Mouse (Mus musculus) spleen, postnatal 14 days (tissue): ENCODE results near the gene Ctsz.
A peak's percentile ranks its signal among the peaks of the same experiment; 100 is the strongest.

Experiments used
- DNase-seq, 2 experiments: peaks; one replicate each; pipeline ENCODE4 v3.0.0; 2021 to 2022; ENCODE audit warnings: low spot score in 2 of 2

Gene Ctsz

GRCm38 (mm10) chr2:174438737-174439449 is at the start of gene Ctsz:
Gene Ctsz, minus strand, starts transcription at chr2:174439039.
- DNase-seq, result peak; percentile 64 to 69

GRCm38 (mm10) chr2:174487005-174487404 is 48.2 kb upstream of the Ctsz start:
- DNase-seq, result no peak

GRCm38 (mm10) chr2:174478746-174479145 is 39.9 kb upstream of the Ctsz start:
- DNase-seq, result no peak

GRCm38 (mm10) chr2:174477543-174478319 is 38.9 kb upstream of the Ctsz start:
- DNase-seq, result no peak

GRCm38 (mm10) chr2:174473550-174473927 is 34.7 kb upstream of the Ctsz start:
- DNase-seq, result no peak

- peak; percentile 100 for DNase-seq
Observed at GRCm38 (mm10) chr2:174472818-174473549, 34.1 kb upstream of the Ctsz start, which contains the start of gene Prelid3b. Gene Prelid3b, minus strand, starts transcription at chr2:174473081.

- no peak for DNase-seq
Observed at GRCm38 (mm10) chr2:174472407-174472806, 33.6 kb upstream of the Ctsz start.

DNA sequence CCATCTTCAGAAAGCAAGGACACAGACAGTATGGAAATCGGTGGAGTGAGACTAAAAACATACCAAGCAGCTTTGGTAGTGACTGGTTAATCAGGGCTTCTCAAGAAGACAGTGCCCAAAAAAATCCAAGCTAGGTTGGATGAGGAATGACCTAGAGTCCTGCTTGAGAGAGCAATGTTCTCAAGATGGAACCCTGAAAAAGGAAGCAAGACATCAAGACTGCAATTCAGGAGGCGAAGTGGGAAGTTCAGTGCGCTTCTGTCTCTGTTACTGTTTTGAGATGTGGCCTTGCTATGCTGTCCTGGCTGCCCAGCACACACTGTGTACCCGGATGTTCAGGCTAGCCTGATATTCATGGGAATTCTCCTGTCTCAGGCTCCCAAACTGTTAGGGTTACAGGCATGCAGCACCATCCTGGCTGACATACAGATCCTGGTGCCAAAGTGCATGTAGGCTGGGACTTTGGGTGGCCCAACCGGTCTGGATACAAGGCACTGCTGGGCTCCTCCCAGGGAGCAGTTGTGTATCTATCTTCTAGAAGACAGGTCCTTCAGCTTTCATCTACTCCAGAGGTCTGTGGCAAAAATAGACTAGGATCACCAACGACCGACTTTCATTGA is 32.1 kb upstream of the Ctsz start:
- DNase-seq, result no peak

DNA sequence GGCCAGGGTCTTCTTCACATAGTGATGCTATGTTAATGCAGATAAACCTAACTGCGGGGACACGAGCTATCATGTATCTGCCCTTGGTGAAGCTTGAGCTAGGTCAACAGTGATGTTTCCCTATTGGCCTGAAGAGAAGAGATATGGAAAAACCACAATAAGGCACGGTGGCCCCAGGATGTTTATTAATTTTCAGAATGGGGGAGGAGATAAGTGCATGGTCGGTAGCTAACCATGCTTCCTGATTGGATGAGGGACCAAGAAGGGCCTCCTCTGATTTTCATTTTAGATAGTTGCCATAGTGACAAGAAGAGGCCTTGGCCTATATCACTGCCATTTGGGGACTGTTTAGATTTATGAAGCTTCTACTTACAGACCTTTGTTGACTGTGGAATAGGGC is 31.5 kb upstream of the Ctsz start:
- DNase-seq, result no peak

DNA sequence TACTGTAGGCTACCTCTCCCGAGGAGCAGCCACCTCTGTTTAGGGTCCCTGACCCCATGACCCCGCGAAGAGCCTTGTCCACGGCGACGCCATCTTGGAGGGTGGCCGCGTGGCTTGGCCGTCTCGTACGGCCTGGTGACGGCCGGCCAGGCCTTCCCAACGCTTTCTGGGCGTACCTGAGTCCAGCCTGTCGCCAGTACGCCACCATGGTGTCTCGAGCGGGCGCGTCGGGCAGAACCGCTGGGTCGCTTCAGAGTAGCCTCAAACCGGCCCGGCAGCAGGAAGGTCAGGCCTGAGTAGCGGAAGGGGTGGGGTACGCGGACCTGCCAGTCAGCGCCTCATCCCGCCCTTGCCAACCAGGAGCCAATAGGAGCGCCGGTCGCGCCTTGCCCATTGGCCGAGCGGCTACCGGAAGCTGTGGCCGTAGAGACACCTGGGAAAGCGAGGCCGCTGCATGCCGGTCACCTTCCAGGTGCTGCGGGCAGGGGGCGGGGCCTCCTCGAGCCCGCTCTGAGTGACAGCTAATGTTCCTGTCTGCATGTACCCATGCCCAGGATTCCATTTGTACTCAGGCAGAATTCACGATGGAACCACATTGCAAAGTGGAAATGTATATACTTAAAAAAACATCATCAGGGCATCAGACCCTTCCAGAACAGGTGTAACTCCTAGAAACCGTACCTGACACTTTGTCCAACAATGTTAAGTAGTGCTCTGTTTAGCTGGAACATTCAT is 25.1 kb upstream of the Ctsz start, which contains the start of gene Atp5e:
Gene Atp5e (minus strand): TSS at position 317 of the 735 bp plus-strand sequence.
- peak; percentile 89 to 93 for DNase-seq

- DNase-seq, result no peak
Observed at GRCm38 (mm10) chr2:174463370-174463769, 24.5 kb upstream of the Ctsz start.

DNA sequence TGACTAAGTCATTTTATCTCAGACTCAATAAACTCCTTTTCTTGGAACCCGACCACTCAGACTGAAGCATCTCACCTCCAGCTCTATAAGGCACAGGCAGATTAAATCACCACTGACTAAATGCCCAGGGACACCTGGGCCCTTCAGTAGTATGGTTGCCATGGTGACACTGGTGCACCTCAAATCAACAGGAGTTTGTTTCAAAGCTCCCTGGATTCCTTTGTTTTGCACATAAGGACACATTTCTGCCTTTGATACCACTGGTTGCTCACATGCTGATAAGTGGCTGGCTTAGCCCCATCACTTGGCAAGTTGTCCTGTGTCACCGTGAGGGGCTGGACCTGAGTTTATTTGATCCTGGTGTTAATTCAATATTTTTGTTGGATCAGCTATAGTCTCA is 20.5 kb upstream of the Ctsz start:
- DNase-seq, result no peak

DNA sequence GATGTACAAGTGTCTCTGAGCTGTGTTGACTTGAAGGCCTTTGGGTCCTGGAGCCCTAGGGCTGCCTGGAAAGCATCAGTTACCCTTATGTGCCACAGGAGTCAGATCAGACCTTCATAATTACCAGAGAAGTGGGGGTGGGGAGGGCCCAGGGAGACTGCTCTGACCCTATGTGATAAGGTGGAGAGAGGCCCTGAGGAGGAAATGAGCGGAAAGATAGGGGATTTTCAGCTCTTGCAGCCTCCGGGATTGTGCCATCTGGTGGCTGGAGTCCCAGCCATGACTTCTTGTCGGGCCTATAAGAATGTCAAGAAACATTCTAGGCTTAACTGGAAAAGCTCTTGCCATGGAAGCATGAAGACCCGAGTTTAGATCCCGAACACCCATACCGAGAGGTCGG is 14.8 kb upstream of the Ctsz start:
- DNase-seq, result peak; percentile 41 to 53

GRCm38 (mm10) chr2:174450353-174450752 is 11.5 kb upstream of the Ctsz start, which contains the start of gene Tubb1:
Gene Tubb1, plus strand, starts transcription at chr2:174450695.
- no peak for DNase-seq

- no peak for DNase-seq
Observed at GRCm38 (mm10) chr2:174448405-174448804, 9.6 kb upstream of the Ctsz start.

DNA sequence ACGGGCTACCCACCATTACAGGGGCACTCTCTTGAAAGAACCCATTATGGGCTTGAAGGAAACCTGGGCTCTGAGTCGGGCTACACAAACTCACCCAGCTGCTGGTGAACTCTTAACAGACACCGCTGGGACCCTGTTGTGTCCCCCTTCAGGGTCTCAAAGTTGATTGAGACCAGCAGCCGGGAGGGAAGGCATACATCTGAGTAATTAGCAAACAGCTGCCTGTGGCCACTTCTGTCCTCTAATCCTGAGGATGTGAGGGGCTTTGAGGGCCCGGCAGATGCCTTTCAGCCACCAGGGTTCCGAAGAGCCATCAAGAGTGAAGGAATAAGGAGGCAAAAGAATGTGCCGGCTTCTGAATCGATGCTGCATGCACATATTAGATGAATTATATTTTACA is 8.1 kb upstream of the Ctsz start:
- DNase-seq, result no peak

DNA sequence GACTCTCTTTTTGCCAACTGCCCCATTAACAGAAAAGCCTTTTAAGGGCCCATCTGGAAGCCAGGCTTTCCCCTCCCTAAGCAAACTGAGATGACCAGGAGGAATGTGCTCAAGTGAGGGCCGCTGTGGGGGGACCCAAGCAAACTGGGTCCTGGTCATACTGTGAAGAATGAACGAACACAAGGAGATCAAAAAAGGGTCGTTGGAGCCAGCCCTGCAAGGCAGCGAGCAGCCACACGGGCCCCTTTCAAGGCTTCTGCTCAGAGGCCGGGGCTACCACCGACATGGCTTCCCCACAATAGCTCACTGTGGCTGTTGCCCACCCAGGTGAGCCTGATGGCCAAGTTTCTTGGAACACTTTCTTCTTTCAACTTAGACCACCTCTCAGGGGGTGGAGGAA is 7.7 kb upstream of the Ctsz start:
- no peak for DNase-seq

DNA sequence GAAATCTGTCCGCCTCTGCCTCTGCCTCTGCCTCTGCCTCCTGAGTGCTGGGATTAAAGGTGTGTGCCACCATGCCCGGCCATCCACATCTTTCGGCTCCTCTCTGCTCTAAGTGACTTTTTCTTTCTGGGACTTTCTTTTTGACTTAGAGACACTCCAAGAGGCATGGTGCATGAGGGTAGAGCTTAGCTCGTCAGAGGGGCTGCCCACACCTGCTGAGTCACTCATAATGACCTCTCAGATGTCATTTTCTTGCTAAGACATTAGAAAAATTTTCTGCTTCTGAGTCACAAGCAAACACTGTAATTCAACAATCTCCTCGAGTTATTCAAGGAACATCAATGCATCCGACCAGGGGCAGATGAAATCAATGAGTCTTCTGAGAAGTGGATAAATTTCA is 6.2 kb upstream of the Ctsz start:
- no peak for DNase-seq

DNA sequence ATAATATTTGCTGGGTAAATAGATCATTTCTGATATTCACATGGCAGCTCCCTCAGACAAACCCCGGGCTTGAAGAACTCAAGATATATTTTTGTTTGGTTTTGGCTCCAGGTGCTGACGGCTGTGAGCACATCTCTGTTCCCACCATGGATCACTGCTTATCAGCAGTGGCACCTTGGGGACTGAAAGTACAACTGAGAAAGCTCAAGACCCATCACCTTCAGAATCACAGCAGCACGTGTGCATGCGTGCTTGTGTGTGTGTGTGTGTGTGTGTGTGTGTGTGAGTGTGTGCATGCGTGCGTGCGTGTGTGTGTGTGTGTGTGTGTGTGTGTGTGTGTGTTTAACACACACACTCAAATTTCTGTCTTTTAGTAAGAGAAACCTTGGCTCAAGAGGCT is 5.5 kb upstream of the Ctsz start:
- DNase-seq, result no peak

- DNase-seq, result no peak
Observed at GRCm38 (mm10) chr2:174443046-174443445, 4.2 kb upstream of the Ctsz start.

GRCm38 (mm10) chr2:174442460-174442859 is 3.6 kb upstream of the Ctsz start:
- no peak for DNase-seq
